Mouse (Mus musculus) retina, postnatal 7 days (tissue): Measurements from ENCODE around the gene Dgkb.
A peak's percentile ranks its signal among the peaks of the same experiment; 100 is the strongest.

Source experiments
- DNase-seq: peaks from one replicate; pipeline ENCODE4 v3.0.0-alpha.2; 2012; ENCODE audit warnings: low read depth, low spot score

The Dgkb gene

DNA sequence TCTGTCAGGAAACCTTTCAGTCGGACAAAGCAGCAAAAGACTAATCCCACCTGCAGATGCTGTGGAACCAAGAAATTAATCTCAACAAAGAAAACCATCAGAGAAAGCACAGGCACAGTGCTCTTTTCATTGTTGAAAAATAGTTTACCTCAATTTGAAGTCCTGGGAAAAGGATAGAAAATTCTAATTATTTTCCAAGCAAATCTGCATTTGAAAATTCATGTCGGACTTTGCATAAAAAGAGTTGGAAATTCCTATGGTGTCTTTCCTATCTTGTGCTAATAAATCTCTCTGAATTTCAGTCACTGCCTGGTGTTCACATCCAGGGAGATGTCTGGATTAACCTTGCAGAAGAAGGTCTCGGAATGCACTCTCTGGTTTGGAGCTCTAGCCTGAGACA lies at the start of gene Dgkb:
Dgkb (plus strand) TSS at position 301 of the 400 bp plus-strand sequence.
- no peak for DNase-seq

DNA sequence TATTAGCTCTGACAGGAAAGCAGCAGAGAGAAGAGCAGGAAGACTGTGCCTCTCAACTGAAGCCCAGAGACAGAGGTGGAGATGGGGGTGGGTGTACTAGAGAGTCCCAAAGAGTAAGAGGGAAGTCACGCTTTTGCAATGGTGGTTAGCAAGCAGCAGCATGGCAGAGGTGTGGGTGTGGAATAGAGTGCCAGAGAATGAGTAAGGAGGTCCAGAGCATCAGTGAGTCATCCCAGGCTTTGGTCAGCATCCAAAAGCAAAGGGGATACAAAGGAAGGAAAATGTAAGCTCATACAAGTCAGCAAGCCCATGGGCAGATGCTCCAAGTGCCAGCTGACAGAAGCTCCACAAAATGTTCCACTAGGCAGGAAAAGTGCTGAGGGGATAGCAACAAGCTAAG lies 47.7 kb upstream of the Dgkb start:
- no peak for DNase-seq

DNA sequence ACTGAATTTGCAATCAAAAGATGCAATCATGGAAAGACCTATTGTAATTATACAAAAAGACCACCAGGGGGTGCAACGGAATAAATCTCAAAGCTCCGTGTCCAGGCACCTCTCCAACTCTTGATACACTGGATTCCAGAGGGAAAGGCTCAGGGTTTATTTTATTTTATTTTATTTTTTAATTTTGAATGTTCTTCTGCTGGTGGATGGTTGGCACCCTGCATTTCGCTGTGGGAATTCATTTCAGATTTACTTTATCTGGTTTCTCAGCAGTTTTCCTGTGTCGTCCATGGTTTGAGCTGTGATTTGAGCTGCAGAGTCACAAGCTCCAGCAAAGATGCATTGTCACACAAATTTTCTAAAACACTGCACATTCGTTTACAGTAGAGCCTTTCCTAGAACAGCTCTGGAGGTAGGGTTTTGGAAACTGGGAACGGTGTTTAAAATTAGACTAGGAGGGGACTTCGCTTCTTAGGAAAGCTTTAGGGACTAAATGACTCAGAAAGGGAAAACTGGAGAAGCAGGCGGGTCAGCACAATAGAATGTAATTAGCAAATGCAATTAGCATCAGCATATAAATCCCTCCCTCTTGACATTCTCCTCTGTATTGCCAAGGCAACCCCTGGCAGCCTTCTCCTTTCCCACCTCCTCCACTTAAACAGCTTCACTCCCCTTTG lies 43.7 kb upstream of the Dgkb start:
- peak; percentile 43 for DNase-seq

DNA sequence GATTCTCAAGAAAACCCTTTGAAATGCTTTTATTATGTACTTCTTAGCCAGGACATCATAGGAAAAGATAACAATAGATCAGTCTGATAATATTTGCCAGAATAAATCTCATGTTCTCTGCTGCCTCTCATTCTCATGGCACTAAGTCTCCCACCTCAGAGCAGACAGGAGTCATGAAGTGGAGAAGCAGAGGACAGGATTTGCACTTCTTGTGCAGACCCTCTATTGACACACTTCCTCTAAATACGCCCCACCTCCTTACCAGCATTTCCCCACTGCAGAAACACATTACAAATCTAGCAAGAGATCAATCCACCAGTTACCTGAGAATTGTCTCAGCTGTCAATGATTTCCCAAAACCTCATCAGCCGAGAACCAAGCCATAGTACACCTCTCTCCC lies 42.9 kb upstream of the Dgkb start:
- no peak for DNase-seq

DNA sequence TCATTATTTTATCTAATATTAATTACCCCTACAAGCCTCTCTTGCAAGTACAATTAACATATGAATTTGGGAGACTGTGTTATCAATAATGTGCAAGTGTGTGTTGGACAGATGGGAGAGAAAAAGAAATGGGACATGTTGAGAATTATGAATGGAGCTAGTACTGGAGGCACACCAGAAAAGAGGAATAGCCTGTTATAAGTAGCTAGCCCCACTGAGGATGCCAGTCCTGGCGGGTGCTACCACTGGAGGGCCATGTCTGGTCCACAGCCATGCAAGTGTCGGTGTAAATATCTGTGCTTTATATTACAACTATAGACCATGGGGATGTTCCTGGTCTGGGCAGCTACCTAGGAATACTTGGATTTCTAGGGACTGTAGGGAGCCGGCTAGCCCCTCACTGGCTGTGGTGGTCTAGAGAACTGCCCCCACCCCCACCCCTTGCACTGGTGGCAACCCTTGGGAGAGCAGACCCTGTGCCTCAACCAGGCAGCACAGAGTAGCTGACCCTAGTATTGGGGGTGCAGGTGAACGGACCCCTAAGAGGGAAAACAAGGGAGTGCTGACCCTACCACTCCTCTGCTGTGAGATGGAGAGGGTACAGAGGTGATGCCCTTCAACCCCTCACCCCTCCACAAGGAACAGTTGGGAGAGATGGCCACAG lies 21.1 kb upstream of the Dgkb start:
- DNase-seq, result no peak

DNA sequence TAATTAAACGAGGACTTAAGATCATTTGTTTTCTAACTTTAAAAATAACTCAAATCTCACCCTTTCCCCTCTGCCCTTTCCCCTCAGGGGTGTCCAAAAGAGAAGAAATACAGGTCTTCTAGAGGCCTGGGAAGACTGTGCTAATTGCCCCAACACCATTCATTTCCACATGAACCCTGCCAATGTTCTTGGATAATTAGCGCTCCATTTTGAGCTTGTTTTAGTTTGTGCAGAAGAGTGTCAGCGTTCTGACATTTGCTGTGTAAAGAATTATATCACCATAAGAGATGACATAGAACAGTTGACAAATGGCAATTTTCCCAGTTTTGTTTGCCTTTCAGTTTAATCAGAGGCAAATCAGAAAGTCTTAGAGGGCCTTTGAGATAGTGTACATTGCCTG lies 3.4 kb upstream of the Dgkb start:
- no peak for DNase-seq

DNA sequence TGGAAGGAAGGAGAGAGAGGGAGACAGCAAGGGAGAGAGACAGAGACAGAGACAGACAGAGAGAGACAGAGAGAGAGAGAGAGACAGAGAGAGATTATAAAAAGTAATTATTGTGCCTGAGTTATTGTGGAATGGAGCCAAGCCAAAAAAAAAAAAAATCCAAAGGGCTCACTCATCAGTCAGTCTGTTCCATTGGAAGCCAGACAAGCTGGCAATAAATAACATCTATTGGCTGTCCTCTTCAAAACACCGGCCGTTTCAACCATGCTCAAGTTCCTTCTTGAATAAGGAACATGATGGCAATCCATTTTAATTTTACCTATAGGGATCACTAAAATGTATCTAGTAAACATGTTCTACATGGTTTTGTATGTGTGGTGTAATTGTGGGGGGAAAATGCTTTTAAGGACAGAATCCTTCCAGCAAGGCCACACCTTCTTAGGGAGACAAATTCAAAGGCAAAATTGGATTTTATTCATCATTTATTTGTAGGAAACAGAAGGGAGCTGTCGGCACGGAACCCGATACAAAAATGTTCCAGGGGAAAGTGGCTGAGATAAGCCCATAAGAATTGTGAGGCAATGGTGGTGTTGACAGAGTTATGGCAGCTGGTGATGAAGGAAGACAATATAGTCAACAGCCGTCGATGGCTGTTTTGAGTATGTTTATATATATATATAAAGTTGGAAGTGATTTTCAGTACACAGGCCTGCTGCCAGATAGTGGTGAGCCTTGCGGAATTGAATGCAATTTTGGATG lies 3.7 kb downstream of the Dgkb start:
- DNase-seq, result no peak

DNA sequence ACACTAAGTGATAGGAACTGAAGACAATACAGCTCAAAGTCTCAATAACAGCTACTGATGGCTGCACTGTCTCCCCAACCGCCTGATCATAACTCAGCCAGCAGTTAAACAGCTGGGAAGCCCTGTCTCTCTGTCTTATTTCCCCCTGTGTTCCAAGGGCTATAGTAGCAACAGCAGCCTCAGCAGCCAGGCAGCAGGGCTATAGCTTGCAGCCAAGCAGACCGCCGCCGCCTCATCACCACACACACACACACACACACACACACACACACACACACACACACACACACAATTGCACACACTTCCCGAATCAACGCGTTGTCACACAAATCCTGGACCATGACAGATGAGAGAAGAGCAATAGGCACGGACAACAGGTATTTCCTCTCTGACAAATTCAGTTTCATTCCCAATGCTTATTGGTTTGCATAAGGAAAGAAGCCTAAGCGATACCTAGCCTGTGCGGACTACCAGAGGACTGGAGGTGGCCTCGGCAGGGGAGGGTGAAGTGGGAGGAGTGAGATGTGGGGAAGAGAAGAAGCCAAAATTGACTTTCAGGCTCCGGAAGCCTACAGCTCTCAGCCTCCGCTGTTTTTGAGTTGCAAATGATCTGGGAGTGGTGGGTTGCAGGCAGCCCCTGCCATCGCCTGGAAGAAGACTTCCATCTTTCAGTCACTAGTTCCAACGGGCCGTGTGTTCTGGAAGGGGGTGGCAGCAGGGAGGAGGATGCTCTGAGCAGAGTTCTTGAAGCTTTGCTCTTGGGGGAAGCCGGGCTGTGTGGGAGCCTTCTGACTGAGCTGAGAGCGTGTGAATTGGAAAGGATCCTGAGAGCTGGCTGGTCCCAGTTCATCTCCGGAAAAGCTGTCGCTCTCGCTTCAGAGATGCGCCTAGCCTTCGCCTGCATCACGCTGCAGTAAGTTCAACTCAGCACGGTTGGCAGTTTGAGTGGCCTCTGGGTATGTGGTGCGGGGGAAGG lies 62.8 kb downstream of the Dgkb start:
- peak; percentile 17 for DNase-seq

DNA sequence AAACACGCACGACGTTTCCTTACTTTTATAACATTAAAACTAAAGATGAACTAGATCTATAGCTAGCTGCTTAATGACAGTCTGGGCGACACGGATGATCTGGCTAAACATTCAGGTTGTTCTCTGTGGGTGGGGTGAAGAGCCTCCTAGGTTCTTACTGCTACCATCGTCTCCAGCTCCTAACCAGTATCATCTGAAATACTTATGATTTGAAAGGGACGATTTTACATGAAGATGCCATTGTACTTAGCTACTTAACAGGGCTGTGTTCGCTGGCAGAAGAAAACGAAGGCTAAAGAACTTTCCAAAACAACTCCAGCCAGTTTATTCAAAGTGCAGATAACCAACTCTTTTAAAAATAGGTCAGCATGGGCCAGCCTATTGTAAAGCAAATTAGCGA lies 63.9 kb downstream of the Dgkb start:
- DNase-seq, result no peak

DNA sequence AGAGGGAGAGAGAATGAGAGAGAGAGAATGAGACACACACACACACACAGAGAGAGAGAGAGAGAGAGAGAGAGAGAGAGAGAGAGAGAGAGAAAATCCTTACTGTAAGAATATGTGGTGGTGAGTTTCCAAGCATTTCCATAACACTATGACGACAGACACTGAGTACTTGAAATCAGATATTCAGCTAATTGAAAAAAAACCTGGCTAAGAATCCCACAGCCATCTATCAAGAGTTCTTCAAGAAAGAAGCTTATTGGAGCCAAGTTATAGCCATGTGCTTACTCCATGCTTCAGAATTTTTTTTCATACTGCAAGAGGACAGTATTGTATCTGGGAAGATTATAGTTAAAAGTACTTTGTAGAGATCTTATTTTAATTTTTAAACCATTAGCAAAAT lies 65.3 kb downstream of the Dgkb start:
- no peak for DNase-seq

DNA sequence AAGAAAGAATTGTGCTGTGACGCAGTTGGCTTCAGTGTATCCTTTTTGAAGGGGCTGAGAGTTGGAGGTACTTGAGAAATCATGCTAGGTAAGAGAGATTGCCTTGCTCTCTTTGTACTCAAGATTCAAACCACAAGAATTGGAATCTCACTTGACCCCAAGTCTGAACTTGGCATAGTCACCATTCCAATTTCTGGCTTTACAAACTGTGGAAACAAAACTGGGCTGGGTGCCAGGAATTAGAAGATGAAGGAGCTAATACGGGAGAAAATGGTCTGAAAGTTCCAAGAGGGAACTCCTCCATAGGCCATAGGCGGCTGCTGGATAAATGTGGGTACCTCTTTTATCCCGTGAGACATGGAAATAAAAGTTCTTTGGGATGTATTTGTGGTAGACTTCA lies 66.3 kb downstream of the Dgkb start:
- no peak for DNase-seq

DNA sequence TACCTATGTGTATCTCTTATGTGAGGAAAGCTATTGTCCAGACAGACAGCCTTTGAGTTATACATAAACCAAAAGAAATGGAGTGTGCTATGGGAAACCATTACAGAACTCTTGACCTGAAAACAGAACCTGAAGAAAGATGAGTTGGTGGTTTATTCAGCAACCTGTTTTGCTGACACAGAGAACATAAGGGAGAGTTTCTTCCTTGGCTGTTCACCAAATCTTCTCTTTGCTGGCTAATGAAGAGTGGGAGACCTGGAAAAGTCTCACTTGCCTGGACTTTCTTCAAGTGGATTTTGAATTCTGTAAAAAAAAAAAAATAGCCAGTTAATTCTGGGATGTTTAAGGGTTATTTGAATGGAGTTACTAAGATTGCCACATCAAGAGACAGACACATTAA lies 71.1 kb downstream of the Dgkb start:
- no peak for DNase-seq

DNA sequence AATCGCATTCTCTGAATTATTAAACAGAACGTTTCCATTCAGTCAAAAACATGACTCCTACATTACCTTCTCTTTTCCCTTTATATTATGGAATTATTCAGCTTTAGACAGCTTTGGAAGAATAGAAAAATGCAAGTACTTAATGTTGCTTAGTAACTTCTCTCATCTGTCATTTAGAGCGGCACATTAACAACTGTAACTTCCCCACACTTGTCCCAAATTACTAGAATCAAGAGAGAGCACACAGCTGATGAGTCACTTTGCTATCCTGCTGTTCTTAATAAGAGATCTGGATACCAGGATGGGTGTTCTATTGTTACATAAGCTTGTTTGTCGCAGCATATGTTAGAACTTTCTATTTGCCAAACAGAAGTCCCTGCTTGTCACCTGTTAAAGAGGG lies 71.9 kb downstream of the Dgkb start:
- no peak for DNase-seq

DNA sequence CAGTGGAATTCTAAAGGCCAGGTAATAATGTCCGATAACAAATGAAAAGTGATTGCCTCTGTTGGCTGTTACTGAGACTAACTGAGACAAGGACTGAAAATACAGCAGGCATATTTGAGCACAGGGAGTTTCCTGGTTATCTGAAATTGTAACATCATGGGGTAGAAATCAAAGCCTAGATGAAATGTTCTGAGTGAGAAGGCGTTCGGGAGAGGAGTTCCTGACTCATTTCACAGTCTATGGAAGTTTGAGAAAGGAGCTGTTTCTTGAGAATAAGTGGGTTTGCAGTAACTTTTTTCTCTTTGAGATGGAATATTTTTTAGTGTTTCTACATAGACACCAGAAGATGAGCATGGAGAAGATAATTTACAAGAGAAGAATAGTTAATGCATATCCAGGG lies 73.8 kb downstream of the Dgkb start:
- DNase-seq, result no peak

DNA sequence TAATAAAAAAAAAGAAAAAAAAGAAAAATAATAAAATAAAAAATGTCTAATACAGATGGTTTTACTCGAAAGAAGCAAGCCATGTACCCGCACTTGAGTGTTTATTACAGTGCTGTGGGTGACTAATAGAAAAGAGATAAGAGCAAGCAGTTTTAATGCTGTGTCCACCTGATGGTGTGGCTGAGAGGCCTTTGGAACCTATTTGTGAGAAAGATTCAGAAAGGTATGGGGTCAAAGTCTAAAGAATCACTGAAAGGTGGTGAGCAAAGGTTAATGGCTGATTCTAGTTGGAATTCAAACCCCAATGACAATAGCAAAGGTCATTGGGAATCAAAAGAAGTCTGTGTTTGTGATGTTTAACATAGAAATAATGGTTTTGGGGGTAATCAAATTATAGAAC lies 124.6 kb downstream of the Dgkb start:
- no peak for DNase-seq

DNA sequence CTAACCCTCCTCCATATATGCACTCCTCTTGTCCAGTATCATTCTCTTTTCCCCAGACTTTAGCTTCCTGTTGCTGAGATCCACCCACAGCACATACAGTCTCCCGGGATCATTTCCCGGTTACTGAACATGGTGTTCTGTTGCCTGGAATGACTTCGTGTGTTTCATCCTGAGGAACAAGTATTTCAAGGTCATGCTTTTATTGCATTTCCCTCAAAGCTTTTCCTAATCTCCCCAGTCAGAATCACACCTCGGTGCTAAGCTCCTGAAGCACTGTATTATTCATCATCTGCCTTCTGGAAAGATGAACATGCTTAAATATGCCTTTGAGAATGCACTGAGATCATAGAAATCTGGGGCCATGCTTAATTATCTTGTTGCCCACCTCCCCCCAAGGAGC lies 138.7 kb downstream of the Dgkb start:
- DNase-seq, result no peak

DNA sequence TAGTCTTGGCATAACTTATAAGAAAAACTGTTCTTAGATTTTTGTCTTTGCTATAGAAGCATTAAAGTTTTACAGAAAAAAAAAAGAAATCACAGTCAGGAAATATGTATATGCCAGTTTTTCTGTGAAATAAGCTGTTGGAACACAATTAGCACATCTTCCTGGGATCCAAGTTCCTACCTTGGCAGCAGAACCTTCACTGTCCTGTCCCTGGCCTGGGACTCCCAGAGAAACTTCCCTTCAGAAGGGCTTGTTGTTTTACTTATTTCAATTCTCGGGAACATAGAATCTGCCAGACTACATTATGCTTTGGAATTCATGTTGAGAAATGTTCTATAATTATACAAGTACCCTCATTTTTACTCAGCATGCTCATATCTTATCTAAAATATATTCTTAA lies 154.0 kb downstream of the Dgkb start:
- no peak for DNase-seq

DNA sequence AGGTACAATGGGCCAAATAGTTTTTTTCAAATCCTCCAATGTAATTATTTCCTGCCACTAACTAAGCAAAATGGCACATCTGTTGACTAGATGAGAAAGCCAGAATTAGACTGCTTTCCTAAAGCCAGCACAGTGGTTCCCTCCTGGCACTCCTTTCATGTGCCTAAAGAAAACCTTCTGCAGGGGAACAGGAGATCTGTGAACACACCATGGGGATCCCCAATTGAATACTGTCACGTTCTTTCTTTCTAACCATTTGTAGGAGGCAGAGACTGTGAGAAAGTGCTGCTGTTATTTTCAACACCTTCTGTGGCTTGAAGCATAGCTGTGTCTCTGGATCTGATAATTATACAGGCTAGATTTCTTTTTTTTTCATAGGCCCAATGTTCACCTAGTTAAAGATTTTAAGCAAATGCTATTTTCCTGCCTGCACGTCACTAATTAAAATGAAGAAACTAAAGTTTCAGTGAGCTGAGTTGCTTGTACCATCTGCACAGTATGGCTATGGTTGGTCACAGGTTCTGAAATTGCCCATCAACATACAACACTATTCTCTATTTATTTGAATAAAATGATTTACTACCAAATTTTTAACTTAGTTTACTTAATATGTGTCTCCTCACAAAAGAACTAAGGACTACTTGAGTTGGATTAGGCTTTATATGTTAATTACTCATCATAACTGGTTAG lies 161.1 kb downstream of the Dgkb start:
- no peak for DNase-seq

DNA sequence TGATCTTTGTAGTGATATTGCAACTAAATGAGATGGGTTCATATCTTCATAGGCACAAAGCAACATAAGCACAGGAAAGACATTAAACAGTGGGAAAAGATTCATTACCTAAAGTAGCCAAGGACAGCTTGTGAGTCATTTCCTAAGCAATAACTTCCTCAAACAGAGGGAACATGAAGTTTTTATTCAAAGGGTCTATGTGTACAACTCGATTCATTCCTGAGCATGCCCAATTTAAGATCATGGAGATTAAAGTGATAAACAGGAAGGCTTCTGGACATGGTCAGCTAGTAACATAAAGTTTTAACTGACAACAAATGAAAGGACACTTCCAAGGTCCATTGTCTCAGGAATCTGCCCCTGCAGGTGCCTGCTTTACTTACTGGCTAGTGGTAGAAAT lies 167.8 kb downstream of the Dgkb start:
- no peak for DNase-seq

DNA sequence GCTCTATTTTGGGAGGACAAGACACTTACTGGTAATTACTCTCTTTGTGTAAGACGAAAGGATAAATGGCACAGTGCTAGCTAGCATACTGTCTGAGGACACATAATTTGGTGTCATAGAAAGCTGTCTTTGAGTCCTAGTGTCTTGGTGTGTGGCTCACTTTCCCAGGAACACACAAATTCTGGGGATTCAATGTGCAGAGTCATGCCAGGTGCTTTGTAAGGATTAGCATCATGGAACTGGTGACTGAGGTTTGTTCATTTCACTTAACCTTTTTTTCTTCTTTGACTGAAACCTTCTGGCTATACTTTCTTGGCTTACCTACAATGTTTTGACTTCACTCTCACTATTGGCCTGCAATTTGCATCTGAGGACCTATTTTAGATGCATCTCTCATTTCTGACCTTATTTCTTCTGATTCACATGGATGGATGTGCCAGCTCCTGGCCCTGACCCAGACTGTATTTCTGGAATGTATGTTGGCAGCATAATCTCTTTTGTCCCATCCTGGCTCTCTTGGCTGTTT lies 170.6 kb downstream of the Dgkb start:
- no peak for DNase-seq

DNA sequence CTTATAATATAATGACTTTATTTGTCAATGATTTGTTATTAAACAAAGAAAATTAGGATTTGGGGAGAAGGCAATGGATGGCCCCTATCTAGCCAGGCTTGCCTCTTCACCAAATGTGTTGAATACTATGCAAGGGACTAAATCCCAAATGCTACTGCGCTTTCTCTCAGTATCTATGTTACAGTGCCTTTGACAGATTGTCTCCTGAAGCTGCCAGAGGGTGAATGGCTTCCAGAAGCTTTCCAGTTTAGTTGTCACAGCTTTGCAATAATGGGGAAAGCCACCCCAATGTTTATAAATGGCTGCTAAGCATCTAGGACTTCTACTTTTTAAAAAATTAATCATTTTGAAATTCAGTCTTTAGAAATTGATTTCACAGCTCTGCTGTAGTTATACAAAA lies 175.7 kb downstream of the Dgkb start:
- DNase-seq, result no peak
